Mouse (Mus musculus): ENCODE results near the gene Igll1. TPM values are rescaled to one million over a fixed set of nuclear protein-coding genes. Genes with fewer than 3 reads are reported as not detected.

Gene Igll1
- polyA plus RNA-seq (2015; fragmentation: Nextera tagmentation; extraction: Ambion mirVana): 1.2 and 1.6 TPM in 2 replicates

DNA sequence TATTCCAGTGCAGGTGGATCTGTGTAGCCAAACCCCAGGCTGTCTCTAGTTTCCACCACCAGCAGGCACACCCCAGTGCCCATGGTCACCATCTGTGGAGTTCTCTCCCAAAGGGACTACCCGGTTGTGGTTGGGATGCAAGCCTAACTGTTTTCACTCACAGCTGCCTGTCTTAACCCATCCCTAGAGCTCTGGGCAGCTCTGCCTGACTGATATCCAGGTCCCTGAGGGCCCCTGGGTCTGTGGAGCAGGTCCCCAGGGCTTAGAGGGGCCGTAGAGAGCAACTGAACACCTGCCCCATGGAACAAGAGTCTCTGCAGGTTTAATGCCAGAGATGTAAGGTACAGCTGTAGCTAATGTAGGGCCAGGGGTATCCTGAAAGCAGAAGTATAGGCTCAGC is at the start of gene Igll1:
Gene Igll1, minus strand, starts transcription at position 8 of the 400 bp plus-strand sequence.
- no peak for ATAC-seq (ENCODE audit: insufficient read depth, low FRiP score, low read depth)
- Histone ChIP-seq H3K9ac (no peak within 1 kb of the TSS), H3K27me3 (replicated peaks) (no peaks in the 10 kb centered on the region), H3K4me3 (replicated peaks) (no peak within 1 kb of the TSS), H3K27ac (no peak within 1 kb of the TSS), H3K4me1 (0 out of 2 replicates have a peak, but pooled peaks cover 3% of the 10 kb centered on the region), H3K9me3 (no peaks in the 10 kb centered on the region), H3K4me2 (no peak within 1 kb of the TSS), H3K36me3 (no peaks in the 10 kb centered on the region)
- WGBS: 77% methylated on average over 2 of the region's 2 CpGs

GRCm38 (mm10) chr16:16913440-16913839 is 49.7 kb upstream of the Igll1 start:
- Histone ChIP-seq H3K9me3 (no peaks in the 10 kb centered on the region), H3K4me2 (no peak overlapping the region), H3K36me3 (peaks cover 44% of the 10 kb centered on the region), H3K27me3 (replicated peaks) (no peaks in the 10 kb centered on the region), H3K4me3 (replicated peaks) (no peak overlapping the region), H3K4me1 (no peaks in the 10 kb centered on the region), H3K9ac (no peak overlapping the region), H3K27ac (no peak overlapping the region)
- ATAC-seq (ENCODE audit: insufficient read depth, low FRiP score, low read depth): no peak
- whole genome bisulfite sequencing: 56% methylated on average over 1 of the region's 1 CpGs

GRCm38 (mm10) chr16:16911641-16912597 is 48.1 kb upstream of the Igll1 start:
- Histone ChIP-seq H3K9me3 (no peaks in the 10 kb centered on the region), H3K27me3 (replicated peaks) (no peaks in the 10 kb centered on the region), H3K4me2 (no peak overlapping the region), H3K27ac (peak overlapping the region; percentile 54; the same call in 1 of the 2 replicates), H3K36me3 (peaks cover 33% of the 10 kb centered on the region), H3K4me1 (no peaks in the 10 kb centered on the region), H3K9ac (no peak overlapping the region), H3K4me3 (replicated peaks) (no peak overlapping the region)
- 43% methylated on average over 13 of the region's 13 CpGs for WGBS
- ATAC-seq (ENCODE audit: insufficient read depth, low FRiP score, low read depth): peak; percentile 76; the same call in 1 of the 2 replicates

GRCm38 (mm10) chr16:16907799-16908198 is 44.0 kb upstream of the Igll1 start:
- Histone ChIP-seq H3K4me2 (no peak overlapping the region), H3K9me3 (no peaks in the 10 kb centered on the region), H3K36me3 (peaks cover 36% of the 10 kb centered on the region; the same call in 1 of the 2 replicates), H3K27ac (0 out of 2 replicates have a peak overlapping the region, but pooled peaks have one; percentile 8), H3K4me3 (replicated peaks) (no peak overlapping the region), H3K4me1 (no peaks in the 10 kb centered on the region), H3K9ac (no peak overlapping the region), H3K27me3 (replicated peaks) (no peaks in the 10 kb centered on the region)
- ATAC-seq (ENCODE audit: insufficient read depth, low FRiP score, low read depth): peak; percentile 8; the same call in 1 of the 2 replicates
- 72% methylated on average over 6 of the region's 6 CpGs for WGBS

GRCm38 (mm10) chr16:16903188-16903587 is 39.4 kb upstream of the Igll1 start:
- H3K27me3 ChIP-seq (replicated peaks): no peaks in the 10 kb centered on the region
- peaks cover 20% of the 10 kb centered on the region; the same call in 1 of the 2 replicates for H3K36me3 ChIP-seq
- 85% methylated on average over 5 of the region's 5 CpGs for WGBS
- no peak for ATAC-seq (ENCODE audit: insufficient read depth, low FRiP score, low read depth)
- no peak overlapping the region for H3K27ac ChIP-seq
- H3K4me2 ChIP-seq: no peak overlapping the region
- no peaks in the 10 kb centered on the region for H3K9me3 ChIP-seq
- H3K9ac ChIP-seq: no peak overlapping the region
- H3K4me1 ChIP-seq: no peaks in the 10 kb centered on the region
- H3K4me3 ChIP-seq (replicated peaks): no peak overlapping the region

- Histone ChIP-seq H3K9me3 (no peaks in the 10 kb centered on the region), H3K36me3 (peaks cover 20% of the 10 kb centered on the region; the same call in 1 of the 2 replicates), H3K4me1 (peaks cover 4% of the 10 kb centered on the region; the same call in 1 of the 2 replicates), H3K9ac (no peak overlapping the region), H3K4me2 (no peak overlapping the region), H3K4me3 (replicated peaks) (no peak overlapping the region), H3K27ac (no peak overlapping the region), H3K27me3 (replicated peaks) (no peaks in the 10 kb centered on the region)
- no peak for ATAC-seq (ENCODE audit: insufficient read depth, low FRiP score, low read depth)
- WGBS: 76% methylated on average over 4 of the region's 4 CpGs
These were observed 38.5 kb upstream of the Igll1 start for GRCm38 (mm10) chr16:16902329-16902728.

DNA sequence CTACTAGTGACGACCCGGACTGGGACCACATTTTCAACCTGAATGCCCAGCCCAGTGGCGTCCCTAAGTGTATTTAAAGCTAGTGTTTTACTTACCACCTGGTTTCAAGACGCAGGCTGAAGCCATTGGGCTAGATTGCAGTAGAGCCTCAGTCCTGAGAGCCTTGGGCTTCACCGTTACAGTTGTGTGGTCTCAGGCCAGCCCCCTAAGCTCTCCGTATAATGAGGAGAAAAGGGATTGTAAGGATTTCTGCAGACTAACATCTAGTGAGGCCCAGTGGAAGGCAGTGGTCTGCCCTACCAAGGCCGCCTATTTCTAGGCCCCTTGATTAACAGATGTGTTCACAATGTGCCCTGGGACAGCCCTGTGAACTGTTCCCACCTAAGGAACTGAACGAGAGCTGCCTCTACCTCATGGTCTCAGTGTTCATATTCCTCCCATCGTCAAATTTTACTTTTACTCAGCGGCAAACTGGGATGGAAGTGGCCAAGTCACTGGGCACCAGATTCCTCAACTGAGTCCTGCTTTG is 33.3 kb upstream of the Igll1 start:
- no peaks in the 10 kb centered on the region for H3K9me3 ChIP-seq
- peak overlapping the region; percentile 57 for H3K27ac ChIP-seq
- H3K36me3 ChIP-seq: peaks cover 10% of the 10 kb centered on the region
- H3K4me2 ChIP-seq: peak overlapping the region; percentile 72
- H3K4me1 ChIP-seq: peaks cover 11% of the 10 kb centered on the region; the same call in 1 of the 2 replicates
- H3K4me3 ChIP-seq (replicated peaks): peak overlapping the region; percentile 70
- 21% methylated on average over 10 of the region's 10 CpGs for WGBS
- peak overlapping the region; percentile 44 for H3K9ac ChIP-seq
- H3K27me3 ChIP-seq (replicated peaks): no peaks in the 10 kb centered on the region
- ATAC-seq (ENCODE audit: insufficient read depth, low FRiP score, low read depth): no peak

DNA sequence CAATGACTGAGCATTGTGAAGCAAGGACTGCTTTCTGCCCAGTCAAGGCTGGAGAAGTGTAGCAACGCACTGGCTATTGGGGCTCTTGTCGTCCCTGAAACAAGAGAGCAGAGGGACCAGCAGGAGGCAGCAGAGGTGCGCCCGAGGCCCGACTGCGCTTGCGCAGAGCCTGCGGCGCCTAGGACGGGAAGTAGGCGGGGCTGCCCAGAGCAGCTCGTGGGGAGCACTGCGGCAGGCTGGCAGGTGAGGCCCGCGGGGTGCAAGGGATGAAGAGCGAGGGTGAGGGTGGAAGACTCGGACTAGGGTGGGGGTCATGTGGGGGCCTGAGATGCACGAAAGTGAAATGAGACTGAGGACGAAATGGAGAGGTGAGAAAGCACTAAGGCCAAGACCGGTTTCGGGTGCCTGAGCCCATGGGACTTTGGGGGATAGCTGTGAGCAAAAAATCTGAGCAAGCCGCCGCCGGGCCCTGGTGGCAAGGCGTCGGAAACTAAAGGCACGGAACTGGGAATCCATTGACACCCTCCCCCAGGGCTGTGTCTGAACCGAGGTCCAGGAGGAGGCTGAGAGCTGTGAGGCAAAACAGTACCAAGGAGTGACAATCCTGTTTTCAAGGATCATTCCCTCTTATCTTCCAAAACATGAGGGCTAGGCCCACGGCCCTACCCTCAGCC is 32.7 kb upstream of the Igll1 start, which contains the start of gene Ppm1f:
Gene Ppm1f, plus strand, starts transcription at position 88 of the 674 bp plus-strand sequence.
- H3K9me3 ChIP-seq: no peaks in the 10 kb centered on the region
- ATAC-seq (ENCODE audit: insufficient read depth, low FRiP score, low read depth): peak; percentile 90
- H3K9ac ChIP-seq: peak within 1 kb of the TSS; percentile 44
- peaks cover 11% of the 10 kb centered on the region; the same call in 1 of the 2 replicates for H3K4me1 ChIP-seq
- H3K4me3 ChIP-seq (replicated peaks): peak within 1 kb of the TSS; percentile 70
- H3K4me2 ChIP-seq: peak within 1 kb of the TSS; percentile 72
- under 1% methylated on average over 29 of the region's 29 CpGs for WGBS
- peak within 1 kb of the TSS; percentile 57 for H3K27ac ChIP-seq
- H3K27me3 ChIP-seq (replicated peaks): no peaks in the 10 kb centered on the region
- peaks cover 16% of the 10 kb centered on the region for H3K36me3 ChIP-seq

DNA sequence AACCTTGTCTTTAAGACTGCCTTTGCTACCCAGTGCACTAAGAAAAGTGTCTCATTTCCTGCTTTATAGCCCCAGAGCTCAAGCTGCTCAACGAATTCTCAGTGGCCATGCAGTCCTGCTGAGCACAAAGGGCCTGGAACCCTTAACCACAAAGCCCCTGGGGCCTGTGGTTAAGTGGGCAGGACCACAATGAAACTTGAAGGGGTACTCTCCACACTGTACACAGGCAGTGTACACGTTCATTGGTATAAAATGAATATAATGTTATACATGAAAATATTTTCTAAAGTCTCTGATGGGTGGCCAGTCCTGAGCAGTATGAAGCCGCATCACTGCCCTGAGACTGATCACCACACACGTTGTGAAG is 32.2 kb upstream of the Igll1 start:
- no peak overlapping the region for H3K27ac ChIP-seq
- ATAC-seq (ENCODE audit: insufficient read depth, low FRiP score, low read depth): no peak
- no peak overlapping the region; the same call in 1 of the 2 replicates for H3K9ac ChIP-seq
- peak overlapping the region; percentile 72 for H3K4me2 ChIP-seq
- H3K4me1 ChIP-seq: peaks cover 11% of the 10 kb centered on the region; the same call in 1 of the 2 replicates
- H3K27me3 ChIP-seq (replicated peaks): no peaks in the 10 kb centered on the region
- peaks cover 22% of the 10 kb centered on the region for H3K36me3 ChIP-seq
- H3K9me3 ChIP-seq: no peaks in the 10 kb centered on the region
- 25% methylated on average over 4 of the region's 4 CpGs for WGBS
- H3K4me3 ChIP-seq (replicated peaks): no peak overlapping the region

GRCm38 (mm10) chr16:16892366-16892765 is 28.6 kb upstream of the Igll1 start:
- peaks cover 51% of the 10 kb centered on the region for H3K36me3 ChIP-seq
- H3K4me3 ChIP-seq (replicated peaks): no peak overlapping the region
- no peaks in the 10 kb centered on the region for H3K27me3 ChIP-seq (replicated peaks)
- H3K9ac ChIP-seq: no peak overlapping the region
- no peak overlapping the region for H3K27ac ChIP-seq
- no peak overlapping the region for H3K4me2 ChIP-seq
- no peaks in the 10 kb centered on the region for H3K9me3 ChIP-seq
- 0 out of 2 replicates have a peak, but pooled peaks cover 8% of the 10 kb centered on the region for H3K4me1 ChIP-seq
- 87% methylated on average over 7 of the region's 7 CpGs for WGBS
- ATAC-seq (ENCODE audit: insufficient read depth, low FRiP score, low read depth): no peak

- H3K4me2 ChIP-seq: no peak overlapping the region
- H3K4me3 ChIP-seq (replicated peaks): no peak overlapping the region
- H3K4me1 ChIP-seq: no peaks in the 10 kb centered on the region
- ATAC-seq (ENCODE audit: insufficient read depth, low FRiP score, low read depth): no peak
- no peaks in the 10 kb centered on the region for H3K27me3 ChIP-seq (replicated peaks)
- 91% methylated on average over 1 of the region's 1 CpGs for WGBS
- no peak overlapping the region for H3K27ac ChIP-seq
- H3K9me3 ChIP-seq: no peaks in the 10 kb centered on the region
- H3K9ac ChIP-seq: no peak overlapping the region
- peaks cover 83% of the 10 kb centered on the region for H3K36me3 ChIP-seq
These were observed 24.6 kb upstream of the Igll1 start for GRCm38 (mm10) chr16:16888341-16888740.
